Mouse (Mus musculus) liver, adult 2 months (tissue): Measurements from ENCODE around the gene Naa15. TPM values are rescaled to one million over a fixed set of nuclear protein-coding genes. Genes with fewer than 3 reads are reported as not detected.

ENCODE experiments used
- DNase-seq: peaks from one replicate; pipeline ENCODE4 v3.0.0-alpha.2; 2011; ENCODE audit warnings: low read depth, low spot score; ENCODE audit errors: extremely low read depth
- H3K27ac ChIP-seq: fragments of 200-500 bp; replicated peaks from 2 replicates; pipeline ENCODE4 v1.5.1; 2012; ENCODE audit warnings: low read depth, mild to moderate bottlenecking, control low read depth, inconsistent platforms, low read length; ENCODE audit not compliant: insufficient read depth
- H3K27me3 ChIP-seq: fragments of 200-500 bp; 2 replicates; pipeline ENCODE4 v1.6.1; 2012; ENCODE audit warnings: mild to moderate bottlenecking, moderate library complexity, low read length, inconsistent platforms; ENCODE audit not compliant: control insufficient read depth, insufficient read depth
- H3K36me3 ChIP-seq: fragments of 200-500 bp; 2 replicates; pipeline ENCODE4 v1.6.1; 2012; ENCODE audit warnings: low read length, inconsistent platforms; ENCODE audit not compliant: control insufficient read depth, insufficient read depth
- H3K4me1 ChIP-seq: fragments of 200-500 bp; 2 replicates; pipeline ENCODE4 v1.6.1; 2011; ENCODE audit warnings: low read length; ENCODE audit not compliant: control insufficient read depth, insufficient read depth
- H3K4me3 ChIP-seq: fragments of 200-500 bp; 2 replicates; pipeline ENCODE4 v1.5.1; 2011; ENCODE audit warnings: low read depth, mild to moderate bottlenecking, control low read depth, low read length, moderate library complexity; ENCODE audit not compliant: insufficient read depth
- H3K79me2 ChIP-seq: fragments of 200-500 bp; 2 replicates; pipeline ENCODE4 v1.6.1; 2012; ENCODE audit warnings: inconsistent platforms, mild to moderate bottlenecking, low read length, moderate library complexity; ENCODE audit not compliant: control insufficient read depth, insufficient read depth
- H3K9ac ChIP-seq: fragments of 200-500 bp; 2 replicates; pipeline ENCODE4 v1.6.1; 2012; ENCODE audit warnings: low read depth, mild to moderate bottlenecking, control low read depth, inconsistent platforms, low read length
- CTCF ChIP-seq: fragments of 200-500 bp; IDR thresholded peaks from 2 replicates; pipeline ENCODE4 v1.5.1; 2011; ENCODE audit warnings: low read depth, low read length, control low read depth
- POLR2A ChIP-seq: fragments of 200-500 bp; IDR thresholded peaks from 2 replicates; pipeline ENCODE4 v1.6.1; 2011; ENCODE audit warnings: low read length, control low read depth; ENCODE audit not compliant: insufficient read depth; ENCODE audit errors: extremely low read depth
- WGBS: fragments of 180-500 bp; shearing (Covaris S2); methylation state at CpG from one replicate; pipeline ENCODE4 v1.1.7; 2018; 5-methylcytosine and 5-hydroxymethylcytosine counted together
- polyA plus RNA-seq: library from polyadenylated mRNA; depleted of rRNA; stranded (reverse); fragments of >200 nt; gene quantifications from 2 replicates; pipeline ENCODE4 v1.2.3, GENCODE M21; 2012
- total RNA-seq: library from RNA; depleted of rRNA; stranded (reverse); fragments of >200 nt; gene quantifications from 2 replicates; pipeline ENCODE4 v1.2.3, GENCODE M21; 2014

Gene Naa15
- total and polyA plus RNA-seq, 2 experiments, result 2.0 to 14.8 TPM

DNA sequence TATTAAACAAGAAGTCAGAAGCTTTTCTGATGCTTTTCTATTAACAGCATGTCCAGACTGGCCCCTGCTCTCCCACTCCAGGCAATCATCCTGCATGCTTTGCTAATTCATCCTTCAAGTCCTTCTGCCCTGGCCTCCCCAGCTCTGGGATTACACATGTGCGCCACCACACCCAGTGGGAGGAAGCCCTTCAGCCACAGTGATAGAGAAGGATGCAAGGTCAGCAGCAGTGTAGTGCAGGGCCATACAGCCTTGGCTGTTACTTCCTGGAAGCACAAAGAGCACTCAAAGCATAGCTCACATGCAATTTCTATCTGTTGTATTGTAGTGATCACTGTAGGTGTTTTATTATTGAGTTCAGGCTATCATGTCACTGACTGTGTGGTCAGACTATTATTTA is 1.7 kb upstream of the Naa15 start:
- TF ChIP-seq POLR2A, result no peak
- WGBS, result 90% methylated on average over 1 of the region's 1 CpGs
- H3K36me3 ChIP-seq, result no peaks in the 10 kb centered on the region
- DNase-seq, result no peak
- H3K27me3 ChIP-seq, result no peaks in the 10 kb centered on the region
- H3K79me2 ChIP-seq, result peaks cover under 1% of the 10 kb centered on the region; the same call in 1 of the 2 replicates
- H3K27ac ChIP-seq, result no peak overlapping the region
- peaks cover 8% of the 10 kb centered on the region; the same call in 1 of the 2 replicates for H3K4me1 ChIP-seq
- no peak overlapping the region for H3K4me3 ChIP-seq
- no peak overlapping the region for H3K9ac ChIP-seq

DNA sequence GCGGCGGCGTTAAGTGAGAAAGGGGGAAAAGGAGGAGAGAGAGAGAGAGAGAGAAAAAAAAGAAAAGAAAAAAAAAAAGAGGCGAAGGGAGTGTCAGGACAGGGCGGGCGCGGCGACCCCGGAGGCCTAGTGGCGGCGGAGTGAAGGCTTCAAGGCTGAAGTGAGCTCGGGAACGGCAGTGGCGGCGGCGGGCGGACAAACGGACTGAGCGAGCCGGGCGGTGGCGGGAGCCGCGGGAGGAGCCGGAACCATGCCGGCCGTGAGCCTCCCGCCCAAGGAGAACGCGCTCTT is 1.1 kb downstream of the Naa15 start:
- no peaks in the 10 kb centered on the region for H3K36me3 ChIP-seq
- peaks cover 13% of the 10 kb centered on the region; the same call in 1 of the 2 replicates for H3K4me1 ChIP-seq
- peak overlapping the region; percentile 91 for H3K9ac ChIP-seq
- no peaks in the 10 kb centered on the region for H3K27me3 ChIP-seq
- peak overlapping the region; percentile 73 for H3K27ac ChIP-seq
- TF ChIP-seq POLR2A (no peak), CTCF (no peak)
- peak overlapping the region; percentile 98 for H3K4me3 ChIP-seq
- WGBS, result under 1% methylated on average over 28 of the region's 30 CpGs
- H3K79me2 ChIP-seq, result peaks cover 7% of the 10 kb centered on the region; the same call in 1 of the 2 replicates
- peak; percentile 20 for DNase-seq

DNA sequence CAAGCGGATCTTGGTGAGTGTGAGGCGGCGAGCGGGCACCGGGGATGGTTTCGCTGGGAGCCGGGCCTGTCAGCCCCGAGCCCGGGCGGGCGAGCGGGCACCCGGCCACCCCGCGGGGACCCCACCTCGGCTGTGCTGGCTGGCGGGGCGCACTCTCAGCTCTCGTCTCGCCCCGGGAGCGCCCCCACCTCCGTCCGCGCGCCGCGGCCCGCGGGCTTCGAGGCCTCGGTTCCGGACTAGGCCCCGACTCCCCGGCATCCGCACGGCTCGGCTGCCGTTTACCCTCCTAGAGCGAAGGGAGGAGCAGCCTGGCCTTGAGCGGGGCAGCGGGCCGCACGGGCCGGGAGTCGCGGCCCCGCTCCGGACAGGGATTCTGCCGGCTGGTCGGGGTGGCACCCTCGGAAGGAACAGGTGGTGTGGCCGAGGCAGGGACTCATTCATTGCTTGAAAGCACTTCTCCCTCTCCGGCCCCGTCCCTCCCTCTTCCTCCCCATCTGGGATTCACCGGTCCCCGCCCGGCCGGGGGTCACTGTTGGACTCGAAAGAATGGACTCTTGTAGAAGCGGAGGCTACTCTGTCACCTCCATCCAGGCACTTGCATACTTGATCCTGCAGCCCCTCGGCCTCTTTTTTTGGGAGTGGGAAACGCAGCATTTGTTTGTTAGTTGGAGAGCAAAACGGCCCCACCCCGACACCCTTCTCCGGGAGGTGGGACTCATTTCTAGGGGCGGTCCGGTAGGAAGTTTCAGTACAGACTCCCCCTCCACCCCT is 1.6 kb downstream of the Naa15 start:
- Histone ChIP-seq H3K4me1 (peaks cover 13% of the 10 kb centered on the region; the same call in 1 of the 2 replicates), H3K27ac (peak overlapping the region; percentile 73), H3K36me3 (no peaks in the 10 kb centered on the region), H3K4me3 (peak overlapping the region; percentile 98), H3K9ac (peak overlapping the region; percentile 91), H3K79me2 (peaks cover 10% of the 10 kb centered on the region; the same call in 1 of the 2 replicates), H3K27me3 (no peaks in the 10 kb centered on the region)
- TF ChIP-seq CTCF (no peak), POLR2A (no peak)
- WGBS, result under 1% methylated on average over 67 of the region's 68 CpGs
- peak; percentile 31 for DNase-seq

DNA sequence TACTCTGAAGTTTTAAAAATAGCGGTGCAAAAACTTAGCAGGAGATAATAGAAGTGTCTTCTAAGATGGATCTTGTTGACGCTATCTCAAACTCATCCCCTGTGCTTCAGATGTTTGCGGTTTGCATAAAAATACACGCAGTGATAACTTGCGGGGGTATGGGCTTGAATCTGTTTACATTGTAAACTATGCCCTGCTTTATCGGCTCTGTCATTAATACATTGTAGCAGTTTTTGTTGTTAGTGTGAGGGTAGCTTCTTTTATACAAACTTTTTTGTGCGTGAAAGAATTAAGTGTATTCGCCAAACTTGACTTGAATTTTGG is 2.1 kb downstream of the Naa15 start:
- Histone ChIP-seq H3K27ac (peak overlapping the region; percentile 73; the same call in 1 of the 2 replicates), H3K36me3 (no peaks in the 10 kb centered on the region), H3K9ac (peak overlapping the region; percentile 91), H3K27me3 (no peaks in the 10 kb centered on the region), H3K79me2 (peaks cover 13% of the 10 kb centered on the region), H3K4me1 (peaks cover 14% of the 10 kb centered on the region), H3K4me3 (peak overlapping the region; percentile 98)
- 6% methylated on average over 8 of the region's 8 CpGs for WGBS
- no peak for DNase-seq
- TF ChIP-seq CTCF (no peak), POLR2A (no peak)

DNA sequence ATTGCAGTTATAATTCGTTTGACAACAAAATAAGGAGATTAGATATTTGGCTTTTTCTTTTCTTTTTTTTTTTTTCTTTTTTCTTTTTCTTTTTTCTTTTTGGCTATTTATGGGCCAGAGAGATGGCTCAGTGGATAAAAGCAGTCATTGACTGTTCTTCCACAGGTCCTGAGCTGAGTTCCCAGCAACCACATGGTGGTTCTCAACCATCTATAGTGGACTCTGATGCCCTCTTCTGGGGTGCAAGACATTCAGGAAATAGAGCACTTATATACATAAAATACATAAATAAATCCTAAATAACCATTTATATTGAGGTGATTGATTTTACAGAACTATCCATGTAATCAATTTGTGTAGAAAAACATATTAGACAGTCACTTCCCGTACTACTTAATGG is 2.5 kb downstream of the Naa15 start:
- Histone ChIP-seq H3K27ac (no peak overlapping the region), H3K79me2 (peaks cover 15% of the 10 kb centered on the region), H3K4me3 (no peak overlapping the region; the same call in 1 of the 2 replicates), H3K36me3 (no peaks in the 10 kb centered on the region), H3K4me1 (peaks cover 14% of the 10 kb centered on the region), H3K27me3 (no peaks in the 10 kb centered on the region), H3K9ac (no peak overlapping the region)
- TF ChIP-seq POLR2A, result no peak
- WGBS, result 39% methylated on average over 2 of the region's 2 CpGs
- no peak for DNase-seq

DNA sequence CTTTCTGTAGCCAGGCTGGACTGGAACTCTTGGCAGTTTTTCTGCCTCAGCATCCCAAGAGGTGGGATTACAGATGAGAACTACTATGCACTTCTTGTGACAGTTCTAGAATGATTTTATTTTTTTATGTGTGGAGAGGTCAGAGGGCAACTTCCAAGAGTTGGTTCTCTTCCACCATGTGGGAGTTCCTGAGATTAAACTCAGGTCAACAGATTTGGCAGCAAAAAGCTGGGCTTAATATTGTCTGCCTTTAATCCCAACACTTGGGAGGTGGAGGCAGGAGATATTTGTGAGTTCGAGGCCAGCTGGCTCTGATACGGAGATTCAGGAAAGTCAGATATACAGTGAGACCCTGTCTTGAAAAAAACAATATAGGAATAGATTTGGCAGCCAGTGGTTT is 3.0 kb downstream of the Naa15 start:
- Histone ChIP-seq H3K9ac (no peak overlapping the region), H3K36me3 (no peaks in the 10 kb centered on the region), H3K27me3 (no peaks in the 10 kb centered on the region), H3K4me1 (peaks cover 14% of the 10 kb centered on the region), H3K79me2 (peaks cover 19% of the 10 kb centered on the region), H3K4me3 (no peak overlapping the region), H3K27ac (no peak overlapping the region)
- TF ChIP-seq CTCF (no peak), POLR2A (no peak)
- 14% methylated on average over 2 of the region's 2 CpGs for WGBS
- DNase-seq, result peak; percentile 70
